Mouse (Mus musculus) liver, embryonic 13.5 days (tissue): ENCODE data around the gene Agbl4. TPM values are rescaled to one million over a fixed set of nuclear protein-coding genes. Genes with fewer than 3 reads are reported as not detected.
"Not testable (repeated sequence)": the region's sequence is repeated elsewhere in the genome, so short reads cannot be mapped to it uniquely, and the experiment has no call there.

ENCODE experiments used
- ATAC-seq: fragments of 200-750 bp; cut with Nextera tagmentation; 2 replicates; pipeline ENCODE4 v1.8.0; 2017; ENCODE audit warnings: low read depth, mild to moderate bottlenecking, moderate number of reproducible peaks, moderate library complexity
- DNase-seq: peaks from one replicate; pipeline ENCODE4 v3.0.0; 2022
- H3K27ac ChIP-seq: fragments of 300-500 bp; sonication (generic); 2 replicates; pipeline ENCODE4 v1.5.1; 2015; ENCODE audit warnings: moderate library complexity, mild to moderate bottlenecking, inconsistent platforms
- H3K27me3 ChIP-seq: fragments of 300-500 bp; sonication (generic); 2 replicates; pipeline ENCODE4 v1.6.1; 2015; ENCODE audit warnings: mild to moderate bottlenecking, inconsistent platforms
- H3K36me3 ChIP-seq: fragments of 300-500 bp; sonication (generic); 2 replicates; pipeline ENCODE4 v1.6.1; 2015; ENCODE audit warnings: mild to moderate bottlenecking, inconsistent platforms
- H3K4me1 ChIP-seq: fragments of 300-500 bp; sonication (generic); replicated peaks from 2 replicates; pipeline ENCODE4 v1.6.1; 2015; ENCODE audit warnings: inconsistent platforms
- H3K4me2 ChIP-seq: fragments of 300-500 bp; sonication (generic); 2 replicates; pipeline ENCODE4 v1.6.1; 2015; ENCODE audit warnings: inconsistent platforms, mild to moderate bottlenecking, moderate library complexity
- H3K4me3 ChIP-seq: fragments of 300-500 bp; sonication (generic); replicated peaks from 2 replicates; pipeline ENCODE4 v1.5.1; 2015; ENCODE audit warnings: mild to moderate bottlenecking, inconsistent platforms
- H3K9ac ChIP-seq: fragments of 300-500 bp; sonication (generic); 2 replicates; pipeline ENCODE4 v1.6.1; 2015; ENCODE audit warnings: mild to moderate bottlenecking, inconsistent platforms
- H3K9me3 ChIP-seq: fragments of 300-500 bp; sonication (generic); replicated peaks from 2 replicates; pipeline ENCODE4 v1.6.1; 2016; ENCODE audit warnings: inconsistent platforms
- WGBS: fragments of 180-500 bp; shearing (Covaris S2); methylation state at CpG from one replicate; pipeline ENCODE4 v1.1.7; 2015; ENCODE audit not compliant: insufficient replicate concordance; 5-methylcytosine and 5-hydroxymethylcytosine counted together
- polyA plus RNA-seq: library from polyadenylated mRNA; unstranded; fragments of >200 nt; fragmentation: Nextera tagmentation; extraction: Ambion mirVana; gene quantifications from 2 replicates; pipeline ENCODE4 v1.2.1, GENCODE M21; 2015

Gene Agbl4
- polyA plus RNA-seq, 1 experiment from 2014 or later: not detected

GRCm38 (mm10) chr4:111147748-111148147 is 750.3 kb downstream of the Agbl4 start:
- H3K36me3 ChIP-seq: no peaks in the 10 kb centered on the region
- no peak overlapping the region for H3K4me2 ChIP-seq
- no peak overlapping the region for H3K9ac ChIP-seq
- DNase-seq (no peak), ATAC-seq (no peak)
- no peak overlapping the region for H3K27ac ChIP-seq
- no peak overlapping the region for H3K4me3 ChIP-seq
- no peaks in the 10 kb centered on the region for H3K27me3 ChIP-seq
- H3K4me1 ChIP-seq: no peaks in the 10 kb centered on the region
- H3K9me3 ChIP-seq: no peaks in the 10 kb centered on the region
- WGBS: 61% methylated on average over 1 of the region's 1 CpGs

GRCm38 (mm10) chr4:111155859-111156258 is 758.4 kb downstream of the Agbl4 start:
- Histone ChIP-seq H3K9me3 (no peaks in the 10 kb centered on the region), H3K27ac (no peak overlapping the region), H3K36me3 (no peaks in the 10 kb centered on the region), H3K4me3 (no peak overlapping the region), H3K27me3 (no peaks in the 10 kb centered on the region), H3K9ac (no peak overlapping the region), H3K4me1 (no peaks in the 10 kb centered on the region), H3K4me2 (no peak overlapping the region)
- no peak for DNase-seq
- 45% methylated on average over 1 of the region's 1 CpGs for WGBS
- no peak for ATAC-seq

- ATAC-seq: no peak
- H3K27me3 ChIP-seq: no peaks in the 10 kb centered on the region
- WGBS: 59% methylated on average over 2 of the region's 2 CpGs
- H3K4me3 ChIP-seq: no peak overlapping the region
- no peaks in the 10 kb centered on the region for H3K36me3 ChIP-seq
- no peaks in the 10 kb centered on the region for H3K9me3 ChIP-seq
- H3K4me2 ChIP-seq: no peak overlapping the region
- no peak overlapping the region for H3K9ac ChIP-seq
- DNase-seq: no peak
- no peak overlapping the region for H3K27ac ChIP-seq
- no peaks in the 10 kb centered on the region for H3K4me1 ChIP-seq
These were observed 784.0 kb downstream of the Agbl4 start for GRCm38 (mm10) chr4:111181478-111181877.

DNA sequence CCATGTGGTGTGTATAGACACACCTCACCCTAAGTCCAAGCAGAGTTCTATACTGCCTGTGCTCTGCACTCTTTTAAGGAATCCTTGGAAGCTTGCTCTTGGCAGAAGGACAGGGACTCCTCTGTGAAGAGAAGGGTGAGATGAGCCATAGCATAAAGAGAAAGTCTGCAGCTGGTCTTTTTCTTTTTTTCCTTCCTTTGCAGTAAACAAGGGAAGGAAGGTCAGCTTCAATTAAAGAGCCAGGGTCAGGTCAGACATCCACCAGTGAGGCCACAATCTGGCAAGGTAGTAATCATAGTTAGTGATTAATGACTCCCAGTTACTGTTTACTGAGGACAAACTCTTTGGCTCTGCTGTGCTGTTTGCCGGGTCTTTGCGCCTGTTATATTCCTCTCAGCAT is 802.6 kb downstream of the Agbl4 start:
- 0 out of 2 replicates have a peak, but pooled peaks cover 3% of the 10 kb centered on the region for H3K4me1 ChIP-seq
- no peak for ATAC-seq
- H3K27me3 ChIP-seq: no peaks in the 10 kb centered on the region
- no peak overlapping the region for H3K27ac ChIP-seq
- no peak overlapping the region for H3K4me2 ChIP-seq
- no peak for DNase-seq
- no peaks in the 10 kb centered on the region for H3K9me3 ChIP-seq
- H3K9ac ChIP-seq: no peak overlapping the region
- H3K4me3 ChIP-seq: no peak overlapping the region
- no peaks in the 10 kb centered on the region for H3K36me3 ChIP-seq
- whole genome bisulfite sequencing: 46% methylated on average over 2 of the region's 2 CpGs

DNA sequence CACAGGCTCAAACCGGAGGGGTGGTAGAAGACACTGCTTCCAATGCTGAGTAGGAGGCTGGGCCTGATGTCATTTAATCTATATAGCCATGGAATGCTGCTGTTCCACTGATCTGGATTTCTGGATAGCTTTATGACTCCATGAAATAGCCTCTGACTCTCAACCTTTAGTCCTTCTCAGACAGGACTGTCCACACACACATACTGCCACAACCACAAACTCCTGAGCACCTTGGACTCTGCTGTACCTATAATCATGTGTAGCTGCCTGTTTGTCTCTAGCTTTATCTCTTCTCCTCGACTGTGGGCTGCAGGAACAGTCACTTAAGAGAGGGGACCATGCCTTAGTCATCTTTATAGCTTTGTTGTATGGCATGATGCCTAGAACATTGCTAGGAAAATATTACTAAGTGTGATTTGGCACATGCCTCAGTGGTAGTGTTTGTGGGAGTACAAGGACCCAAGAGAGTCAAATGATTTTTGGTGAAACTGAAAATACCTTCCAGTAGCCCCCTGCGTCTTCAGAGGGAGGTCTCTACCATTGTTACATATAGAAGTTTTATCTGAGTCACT is 817.8 kb downstream of the Agbl4 start:
- Histone ChIP-seq H3K9me3 (no peaks in the 10 kb centered on the region), H3K4me3 (no peak overlapping the region), H3K27me3 (no peaks in the 10 kb centered on the region), H3K27ac (no peak overlapping the region), H3K9ac (no peak overlapping the region), H3K36me3 (no peaks in the 10 kb centered on the region), H3K4me2 (no peak overlapping the region), H3K4me1 (no peaks in the 10 kb centered on the region)
- no peak for ATAC-seq
- 43% methylated on average over 3 of the region's 3 CpGs for WGBS
- DNase-seq: no peak

GRCm38 (mm10) chr4:111219030-111219429 is 821.6 kb downstream of the Agbl4 start:
- H3K4me2 ChIP-seq, ATAC-seq, H3K27me3 ChIP-seq, H3K9me3 ChIP-seq, H3K9ac ChIP-seq, H3K36me3 ChIP-seq, H3K27ac ChIP-seq, H3K4me1 ChIP-seq, DNase-seq, H3K4me3 ChIP-seq: not testable (repeated sequence)
- WGBS: 42% methylated on average over 1 of the region's 1 CpGs

DNA sequence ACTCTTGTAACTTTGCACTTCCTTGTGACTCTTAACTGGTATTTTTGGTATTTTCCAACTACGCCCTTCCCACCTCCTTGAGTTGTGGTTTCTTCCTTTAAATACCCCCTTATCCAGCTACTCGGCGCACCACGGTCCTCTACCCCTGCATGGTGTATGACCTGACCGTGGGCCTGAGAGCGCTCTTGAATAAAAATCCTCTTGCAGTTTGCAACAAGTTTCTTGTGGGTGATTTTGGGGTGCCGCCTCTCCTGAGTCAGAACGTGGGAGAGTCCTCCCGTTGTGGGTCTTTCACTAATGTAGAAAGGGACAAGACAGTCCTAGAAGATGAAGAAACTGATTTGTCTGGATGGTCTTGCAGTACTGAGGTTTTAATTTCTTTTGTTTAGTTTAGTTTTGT is 822.1 kb downstream of the Agbl4 start:
- H3K27ac ChIP-seq, DNase-seq, H3K9ac ChIP-seq, H3K36me3 ChIP-seq, ATAC-seq, H3K9me3 ChIP-seq, H3K27me3 ChIP-seq, H3K4me2 ChIP-seq, H3K4me1 ChIP-seq, H3K4me3 ChIP-seq: not testable (repeated sequence)
- 75% methylated on average over 9 of the region's 9 CpGs for WGBS

GRCm38 (mm10) chr4:111233849-111234248 is 836.4 kb downstream of the Agbl4 start:
- 43% methylated on average over 1 of the region's 1 CpGs for WGBS
- no peaks in the 10 kb centered on the region for H3K27me3 ChIP-seq
- ATAC-seq (no peak), DNase-seq (no peak)
- H3K4me2 ChIP-seq: no peak overlapping the region
- no peaks in the 10 kb centered on the region for H3K4me1 ChIP-seq
- no peaks in the 10 kb centered on the region for H3K9me3 ChIP-seq
- H3K27ac ChIP-seq: no peak overlapping the region
- H3K36me3 ChIP-seq: no peaks in the 10 kb centered on the region
- no peak overlapping the region for H3K4me3 ChIP-seq
- H3K9ac ChIP-seq: no peak overlapping the region

DNA sequence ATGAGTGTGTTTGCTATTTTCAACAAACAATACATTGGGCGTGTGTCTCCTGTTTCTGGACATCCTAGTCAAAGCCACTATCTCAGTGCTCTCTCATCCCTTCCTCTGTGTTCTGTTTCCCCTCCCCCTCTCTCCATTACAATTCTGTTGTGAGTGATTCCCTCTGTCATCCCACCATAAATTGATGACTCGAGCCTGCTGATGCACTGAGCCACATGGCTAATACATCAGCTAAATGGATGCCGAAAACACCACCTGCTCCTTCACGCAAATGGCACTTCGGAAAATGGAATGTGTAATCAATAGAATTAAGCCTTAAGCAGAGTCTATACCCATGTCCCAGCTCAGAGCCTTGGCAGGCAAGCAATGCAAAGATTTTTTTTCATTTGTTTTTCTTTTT is 854.5 kb downstream of the Agbl4 start:
- DNase-seq: no peak
- H3K4me1 ChIP-seq: no peaks in the 10 kb centered on the region

DNA sequence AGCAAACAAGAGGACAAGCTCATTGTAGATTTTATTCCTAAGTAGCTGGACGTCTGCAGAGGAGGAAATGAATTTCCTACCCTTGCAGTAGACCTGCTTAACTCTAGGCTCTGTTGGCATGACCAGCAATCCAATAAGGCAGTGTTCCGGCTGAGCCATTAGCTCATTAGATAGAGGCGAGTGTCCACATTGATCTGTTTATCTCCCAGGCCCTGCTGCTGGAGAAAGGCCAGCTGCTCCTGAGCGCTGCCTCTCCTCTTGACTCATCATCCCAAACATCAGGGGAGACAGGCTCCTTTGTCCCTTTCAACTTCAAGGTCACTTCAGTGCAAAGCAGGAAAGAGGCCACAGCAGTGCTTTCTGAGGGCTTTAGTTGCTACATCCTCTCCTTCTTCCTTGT is 858.0 kb downstream of the Agbl4 start:
- H3K27me3 ChIP-seq: no peaks in the 10 kb centered on the region
- no peaks in the 10 kb centered on the region for H3K4me1 ChIP-seq
- WGBS: 34% methylated on average over 4 of the region's 4 CpGs
- H3K4me3 ChIP-seq: no peak overlapping the region
- ATAC-seq (no peak), DNase-seq (no peak)
- no peaks in the 10 kb centered on the region for H3K36me3 ChIP-seq
- no peak overlapping the region for H3K9ac ChIP-seq
- no peak overlapping the region for H3K4me2 ChIP-seq
- no peak overlapping the region for H3K27ac ChIP-seq
- no peaks in the 10 kb centered on the region for H3K9me3 ChIP-seq

More for the DNA sequence above, 854.5 kb downstream of the Agbl4 start:
- no peak overlapping the region for H3K4me3 ChIP-seq
- H3K27ac ChIP-seq: no peak overlapping the region
- no peak overlapping the region for H3K9ac ChIP-seq
- no peak for ATAC-seq
- H3K4me2 ChIP-seq: no peak overlapping the region
- no peaks in the 10 kb centered on the region for H3K36me3 ChIP-seq
- WGBS: 71% methylated on average over 5 of the region's 5 CpGs
- H3K27me3 ChIP-seq: no peaks in the 10 kb centered on the region
- no peaks in the 10 kb centered on the region for H3K9me3 ChIP-seq

DNA sequence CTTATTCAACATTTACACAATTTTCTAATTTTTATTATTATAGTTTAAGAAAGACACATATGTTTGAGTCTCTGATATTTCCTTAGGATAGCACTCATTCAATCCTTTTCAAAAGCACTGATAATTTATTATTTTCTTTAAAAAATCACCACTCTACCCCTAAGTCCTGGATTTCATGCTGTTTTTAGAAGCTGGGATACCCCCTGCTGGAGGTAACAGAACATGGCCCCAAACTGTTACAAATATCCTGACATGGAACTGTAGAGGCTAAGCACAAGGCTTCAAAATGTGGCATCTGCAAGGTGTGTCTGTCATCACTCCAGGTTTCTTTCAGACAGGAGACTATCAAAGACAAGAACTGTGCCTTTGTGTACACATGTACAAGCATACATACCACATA is 859.5 kb downstream of the Agbl4 start:
- no peak for DNase-seq
- ATAC-seq: no peak
- H3K27ac ChIP-seq: no peak overlapping the region
- H3K4me2 ChIP-seq: no peak overlapping the region
- H3K4me1 ChIP-seq: no peaks in the 10 kb centered on the region
- H3K4me3 ChIP-seq: no peak overlapping the region
- 0 out of 2 replicates have a peak, but pooled peaks cover 2% of the 10 kb centered on the region for H3K9me3 ChIP-seq
- no peak overlapping the region for H3K9ac ChIP-seq
- H3K27me3 ChIP-seq: no peaks in the 10 kb centered on the region
- no peaks in the 10 kb centered on the region for H3K36me3 ChIP-seq

GRCm38 (mm10) chr4:111280936-111281335 is 883.5 kb downstream of the Agbl4 start:
- Histone ChIP-seq H3K4me3 (no peak overlapping the region), H3K4me2 (no peak overlapping the region), H3K36me3 (no peaks in the 10 kb centered on the region), H3K9ac (no peak overlapping the region), H3K9me3 (no peaks in the 10 kb centered on the region), H3K4me1 (no peaks in the 10 kb centered on the region), H3K27ac (no peak overlapping the region), H3K27me3 (no peaks in the 10 kb centered on the region)
- 52% methylated on average over 2 of the region's 2 CpGs for WGBS
- DNase-seq: no peak
- ATAC-seq: no peak
